Mouse (Mus musculus) layer of hippocampus, adult 18-20 months (tissue): ENCODE data around the gene Prrc2a. TPM values are rescaled to one million over a fixed set of nuclear protein-coding genes. Genes with fewer than 3 reads are reported as not detected.

ENCODE experiments used
- DNase-seq, 2 experiments: peaks; one replicate each; pipeline ENCODE4 v3.0.0; 2022; ENCODE audit warnings: low spot score in 2 of 2
- microRNA-seq, 2 experiments: library from miRNA; unstranded; fragments of <30 nt; microRNA quantifications; one replicate each; pipeline ENCODE4 v1.2.0; 2021
- total RNA-seq, 2 experiments: library from RNA; stranded (reverse); gene quantifications; 2 replicates each; pipeline ENCODE4 v1.2.3; 2021

The Prrc2a gene
- total RNA-seq, 2 experiments from 2014 or later = 317 to 343 TPM

DNA sequence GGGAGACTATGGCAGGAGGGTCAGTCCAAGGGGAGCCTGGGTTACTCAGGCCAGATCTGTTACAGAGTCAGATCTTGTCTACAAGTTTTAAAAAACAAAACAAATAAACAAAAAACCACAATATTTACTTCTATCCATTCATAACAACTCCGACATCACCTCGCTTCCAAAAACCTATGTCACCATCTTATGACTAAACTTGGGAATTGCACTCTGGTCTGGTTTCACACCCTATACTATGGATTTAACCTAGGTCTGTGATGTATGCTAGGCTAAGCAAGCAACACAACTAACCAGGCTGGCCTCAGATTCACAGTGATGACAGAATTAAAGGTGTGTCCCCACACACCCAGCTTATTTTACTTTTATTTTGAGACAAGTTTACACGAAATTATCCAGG is 58.2 kb downstream of the Prrc2a start:
- no peak for DNase-seq

DNA sequence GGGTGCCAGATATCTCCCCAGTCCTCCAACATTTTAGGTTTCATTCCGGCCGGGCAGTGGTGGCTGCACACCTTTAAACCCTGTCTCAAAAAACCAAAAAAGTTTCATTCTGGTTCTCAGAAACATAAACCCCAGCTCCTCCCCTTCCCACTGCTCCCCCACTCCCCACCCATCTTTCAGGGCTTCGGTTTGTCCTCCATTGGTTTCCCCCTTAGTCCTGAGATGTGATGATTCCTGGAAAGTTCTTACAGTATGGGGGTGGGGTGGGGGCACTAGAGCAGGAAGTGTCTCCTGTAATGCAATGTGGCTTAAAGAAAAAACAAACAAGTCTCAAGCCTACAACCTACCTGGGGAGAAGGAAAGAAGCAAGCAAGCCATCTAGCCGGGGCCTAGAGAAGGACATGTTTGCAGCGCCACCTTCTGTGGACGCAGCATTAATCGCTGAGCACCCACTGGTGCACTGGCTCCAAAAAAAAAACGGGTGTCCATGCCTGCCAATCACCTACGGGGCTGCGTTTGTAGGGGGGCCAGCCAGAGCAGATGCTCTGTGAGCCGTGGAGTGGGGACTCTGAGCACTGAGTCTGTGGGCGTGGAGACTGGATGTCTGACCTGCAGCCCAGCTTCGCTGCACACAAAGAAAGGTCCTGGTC is 58.8 kb downstream of the Prrc2a start:
- DNase-seq = peak in 1 of 2 experiments; percentile 40

DNA sequence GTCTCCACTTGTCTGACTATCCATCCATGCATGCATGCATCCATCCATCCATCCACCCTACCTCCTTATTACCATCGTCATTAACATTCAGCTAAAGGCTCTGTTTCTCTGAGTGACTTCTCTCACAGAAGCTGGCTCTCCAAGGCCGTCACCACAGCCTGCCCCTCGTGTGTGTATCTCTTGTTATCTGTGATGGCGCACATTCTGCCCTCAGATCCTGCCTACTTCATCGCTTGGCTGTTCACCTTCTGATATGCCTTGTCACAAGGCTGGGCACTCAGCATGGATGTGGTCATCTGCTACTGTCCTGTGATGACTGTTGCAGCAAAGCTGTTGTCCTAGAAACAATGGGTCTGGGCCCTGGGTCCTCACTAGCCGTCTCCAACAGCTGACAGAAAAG is 59.9 kb downstream of the Prrc2a start:
- no peak for DNase-seq

DNA sequence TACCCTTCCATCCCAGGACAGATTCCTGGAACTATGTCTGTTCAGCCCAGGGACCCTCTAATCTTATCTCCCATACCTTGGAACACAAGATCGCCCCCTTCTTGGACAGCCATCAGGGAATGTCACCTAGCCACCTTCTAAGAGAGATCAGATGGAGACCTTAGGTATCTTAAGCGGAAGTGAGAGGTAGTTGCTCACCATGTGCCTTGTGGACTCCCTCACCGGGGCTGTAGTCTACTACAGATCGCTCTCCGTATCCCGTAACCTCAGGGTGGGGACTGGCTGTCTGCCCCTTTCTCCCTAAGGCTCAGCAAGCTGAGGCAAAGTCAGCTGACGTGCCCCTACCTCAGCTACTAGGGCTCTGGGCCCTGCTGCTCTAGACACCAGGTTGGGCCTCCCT is 60.6 kb downstream of the Prrc2a start:
- no peak for DNase-seq

DNA sequence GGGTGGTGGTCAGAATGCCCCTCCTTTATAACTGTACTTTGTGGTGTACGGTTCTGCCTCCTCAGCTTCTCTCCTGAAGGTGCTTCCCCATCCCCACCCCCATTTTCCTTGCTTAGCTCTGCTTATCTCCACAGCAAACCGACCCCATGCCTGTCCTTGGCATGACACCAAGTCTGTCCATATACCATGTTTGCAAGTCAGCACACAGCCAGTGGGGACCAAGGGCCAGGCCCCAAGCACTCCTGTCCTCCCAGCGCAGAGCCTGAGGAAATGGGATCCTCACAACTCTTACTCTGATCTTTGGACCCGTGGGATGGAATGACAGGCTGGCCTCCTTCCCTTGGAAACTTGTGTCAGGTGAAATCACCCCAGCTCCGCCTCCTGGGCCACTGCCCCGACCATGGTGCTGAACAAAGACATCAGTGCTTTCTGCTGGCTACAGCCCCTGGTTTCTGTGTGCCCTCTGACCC is 61.4 kb downstream of the Prrc2a start:
- no peak for DNase-seq

DNA sequence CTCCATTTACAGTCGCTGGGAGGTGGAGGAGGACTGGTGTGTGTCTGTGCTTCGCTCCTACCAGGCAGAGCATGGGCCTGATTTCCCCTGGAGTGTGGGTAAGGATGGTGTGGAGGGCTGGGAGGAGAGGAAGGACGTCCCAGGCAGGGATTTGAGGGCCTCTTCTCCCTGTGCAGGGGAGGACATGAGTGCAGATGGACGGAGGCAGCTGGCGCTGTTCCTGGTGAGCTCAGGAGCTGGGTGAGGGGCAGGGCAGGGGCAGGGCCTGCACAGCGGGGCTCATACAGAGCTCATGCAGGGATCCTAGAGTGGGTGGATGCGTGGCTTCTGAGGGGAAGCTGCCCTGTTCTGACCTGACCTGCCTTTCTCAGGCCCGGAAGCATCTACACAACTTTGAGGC is 62.4 kb downstream of the Prrc2a start:
- DNase-seq = no peak

DNA sequence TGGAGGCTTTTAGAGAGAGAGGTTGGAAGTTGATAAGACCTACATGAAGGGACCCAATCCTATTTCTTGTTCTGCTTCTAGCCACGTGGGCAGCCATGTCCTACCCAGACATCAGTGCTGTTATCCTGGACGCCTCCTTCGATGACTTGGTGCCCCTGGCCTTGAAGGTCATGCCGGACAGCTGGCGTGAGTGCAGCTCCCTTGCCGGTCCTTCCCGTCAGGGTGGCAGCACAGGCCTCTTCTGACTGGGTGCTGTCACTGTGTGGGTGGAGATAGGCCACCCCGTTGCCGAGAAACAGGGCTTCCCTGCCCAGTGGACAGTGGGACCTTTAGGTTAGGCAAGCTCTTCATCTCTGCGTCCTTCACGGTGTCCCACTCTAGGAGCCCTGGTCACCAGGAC is 63.5 kb downstream of the Prrc2a start:
- DNase-seq = no peak

DNA sequence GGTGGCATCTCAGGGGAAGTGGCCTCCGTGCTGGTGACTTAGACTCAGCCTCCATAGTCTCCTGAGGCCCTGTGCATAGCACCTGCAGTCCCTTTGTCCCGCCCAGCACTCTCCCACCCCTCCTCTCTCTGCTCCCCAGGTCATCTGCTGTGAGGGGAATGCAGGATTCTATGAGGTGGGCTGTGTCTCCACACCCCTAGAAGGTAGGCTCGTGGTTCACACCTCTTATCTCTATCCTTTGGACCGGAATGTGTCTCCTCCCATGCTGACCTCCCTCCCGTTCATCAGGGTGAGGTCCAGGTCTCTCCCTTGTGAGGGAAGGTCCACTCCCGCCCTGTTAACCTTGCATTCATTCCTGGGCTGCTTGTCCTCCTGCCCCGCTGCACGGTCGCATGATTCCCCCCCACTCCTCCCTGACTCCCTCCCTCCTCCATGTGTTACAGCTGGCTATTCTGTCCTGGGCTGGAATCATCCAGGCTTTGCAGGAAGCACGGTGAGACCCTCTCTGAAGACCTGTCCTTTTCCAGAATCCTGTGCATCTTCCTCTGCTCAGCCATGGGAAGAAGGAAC is 64.4 kb downstream of the Prrc2a start:
- DNase-seq = no peak

Small RNA genes within 50 kb of the gene (microRNA-seq; reads per million reads assigned to microRNA genes)
- 0 reads per million in 2 experiments for gene Mir6973a
- gene Mir6974 = 0 to 0.20 reads per million in 2 experiments

Other genes with a start within 250 kb of the Prrc2a start
- 10 to 100 TPM; 41.4 to 44.2 TPM for gene Neu1, start 233.6 kb downstream of the Prrc2a start, total RNA-seq
- 10 to 100 TPM; 27.5 to 37.5 TPM for gene Hspa1b, start 205.7 kb downstream of the Prrc2a start, total RNA-seq
- not detected for gene Gm20481, start 195.0 kb downstream of the Prrc2a start, total RNA-seq
- gene Hspa1a, start 192.7 kb downstream of the Prrc2a start, total RNA-seq = 10 to 100 TPM; 24.3 to 27.8 TPM
- under 1 TPM; 0.12 to 0.48 TPM for gene Hspa1l, start 192.2 kb downstream of the Prrc2a start, total RNA-seq
- 10 to 100 TPM; 18.2 to 20.7 TPM for gene Lsm2, start 183.0 kb downstream of the Prrc2a start, total RNA-seq
- 10 to 100 TPM; 46.6 to 50.4 TPM for gene Vars, start 163.9 kb downstream of the Prrc2a start, total RNA-seq
- gene Vwa7, start 148.3 kb downstream of the Prrc2a start, total RNA-seq = under 1 TPM; 0.15 to 0.22 TPM
- gene Sapcd1, start 136.9 kb downstream of the Prrc2a start, total RNA-seq = 1 to 10 TPM in 1 of 2 experiments, not detected in 1; 1.4 TPM
- 1 to 10 TPM; 1.5 to 1.6 TPM for gene Msh5, start 118.2 kb downstream of the Prrc2a start, total RNA-seq
- 1 to 10 TPM; 7.7 to 8.3 TPM for gene Clic1, start 114.9 kb downstream of the Prrc2a start, total RNA-seq
- 10 to 100 TPM in 1 of 2 experiments, 1 to 10 TPM in 1; 9.4 to 11.0 TPM for gene Ddah2, start 105.9 kb downstream of the Prrc2a start, total RNA-seq
- gene Ly6g6c, start 99.5 kb downstream of the Prrc2a start, total RNA-seq = not detected
- not detected for gene Mpig6b, start 98.7 kb downstream of the Prrc2a start, total RNA-seq
- 1 to 10 TPM; 3.6 to 5.0 TPM for gene Ly6g6e, start 88.0 kb downstream of the Prrc2a start, total RNA-seq
- gene Ly6g6d, start 86.8 kb downstream of the Prrc2a start, total RNA-seq = 1 to 10 TPM in 1 of 2 experiments, under 1 TPM in 1; 0.87 to 2.0 TPM
- under 1 TPM; 0.57 to 0.58 TPM for gene Ly6g6f, start 79.3 kb downstream of the Prrc2a start, total RNA-seq
- 100 to 1,000 TPM in 1 of 2 experiments, 10 to 100 TPM in 1; 97.6 to 103 TPM for gene Abhd16a, start 75.6 kb downstream of the Prrc2a start, total RNA-seq
- gene Ly6g5c, start 56.6 kb downstream of the Prrc2a start, total RNA-seq = not detected
- under 1 TPM; 0.30 to 0.56 TPM for gene Ly6g5b, start 49.5 kb downstream of the Prrc2a start, total RNA-seq
- gene Gpank1, start 43.4 kb downstream of the Prrc2a start, total RNA-seq = 10 to 100 TPM; 15.2 to 17.1 TPM
- gene Csnk2b, start 42.8 kb downstream of the Prrc2a start, total RNA-seq = 100 to 1,000 TPM; 179 to 185 TPM
- 10 to 100 TPM; 22.5 to 28.9 TPM for gene D17H6S53E, start 38.5 kb downstream of the Prrc2a start, total RNA-seq
- not detected for gene Apom, start 32.8 kb downstream of the Prrc2a start, total RNA-seq
- gene Bag6, start 29.7 kb downstream of the Prrc2a start, total RNA-seq = 100 to 1,000 TPM; 323 to 339 TPM
- 10 to 100 TPM in 1 of 2 experiments, 1 to 10 TPM in 1; 9.4 to 13.0 TPM for gene Aif1, start 11.2 kb upstream of the Prrc2a start, total RNA-seq
- 1 to 10 TPM; 5.5 to 6.7 TPM for gene Lst1, start 23.5 kb upstream of the Prrc2a start, total RNA-seq
- gene Ltb, start 29.5 kb upstream of the Prrc2a start, total RNA-seq = under 1 TPM; 0.41 to 0.64 TPM
- gene Tnf, start 37.1 kb upstream of the Prrc2a start, total RNA-seq = not detected
- under 1 TPM; 0.22 to 0.41 TPM for gene Lta, start 40.5 kb upstream of the Prrc2a start, total RNA-seq
- not detected for gene Gm16181, start 55.9 kb upstream of the Prrc2a start, total RNA-seq
- gene Atp6v1g2, start 68.8 kb upstream of the Prrc2a start, total RNA-seq = 100 to 1,000 TPM; 637 to 681 TPM
- 10 to 100 TPM; 13.6 to 15.8 TPM for gene Nfkbil1, start 70.9 kb upstream of the Prrc2a start, total RNA-seq
- 100 to 1,000 TPM; 210 to 215 TPM for gene Ddx39b, start 76.8 kb upstream of the Prrc2a start, total RNA-seq
- gene H2-D1, start 97.8 kb upstream of the Prrc2a start, total RNA-seq = 10 to 100 TPM; 22.1 to 26.7 TPM
- under 1 TPM; 0.15 to 0.25 TPM for gene H2-Q1, start 155.5 kb upstream of the Prrc2a start, total RNA-seq
- under 1 TPM; 0.46 to 0.50 TPM for gene H2-Q2, start 177.3 kb upstream of the Prrc2a start, total RNA-seq
- 1 to 10 TPM; 1.5 to 2.4 TPM for gene H2-Q4, start 214.7 kb upstream of the Prrc2a start, total RNA-seq